Mouse (Mus musculus) myocyte (in vitro differentiated cells): Measurements from ENCODE around the gene Usp16.

Experiments used
- E2F4 ChIP-seq: IDR thresholded peaks from one replicate; pipeline ENCODE4 v1.6.1; 2011; ENCODE audit warnings: mild to moderate bottlenecking, control low read depth, moderate library complexity; ENCODE audit not compliant: insufficient read depth
- MAX ChIP-seq: IDR thresholded peaks from one replicate; pipeline ENCODE4 v1.6.1; 2011; ENCODE audit warnings: low read depth, mild to moderate bottlenecking, control low read depth
- MYOD1 ChIP-seq, 3 experiments: IDR thresholded peaks; one replicate each; pipeline ENCODE4 v1.6.1; 2011; ENCODE audit warnings: control low read depth in 2 of 3, low read depth in 2 of 3, mild to moderate bottlenecking in 2 of 3, moderate library complexity in 1 of 3; ENCODE audit not compliant: insufficient read length in 2 of 3, control insufficient read depth in 1 of 3
- MYOG ChIP-seq, 3 experiments: IDR thresholded peaks; one replicate each; pipeline ENCODE4 v1.6.1; 2011; ENCODE audit warnings: control low read depth in 2 of 3, low read depth in 2 of 3, mild to moderate bottlenecking in 2 of 3; ENCODE audit not compliant: insufficient read length in 2 of 3, control insufficient read depth in 1 of 3, insufficient read depth in 1 of 3
- POLR2A ChIP-seq: IDR thresholded peaks from one replicate; pipeline ENCODE4 v1.6.1; 2011; ENCODE audit warnings: low read depth, mild to moderate bottlenecking, control low read depth, moderate library complexity; ENCODE audit not compliant: insufficient read length
- POLR2AphosphoS2 ChIP-seq: IDR thresholded peaks from one replicate; pipeline ENCODE4 v1.6.1; 2011; ENCODE audit warnings: low read depth, control low read depth; ENCODE audit not compliant: insufficient read length
- SRF ChIP-seq: IDR thresholded peaks from one replicate; pipeline ENCODE4 v1.6.1; 2011; ENCODE audit warnings: low read depth; ENCODE audit not compliant: control insufficient read depth, insufficient read length
- TCF12 ChIP-seq: IDR thresholded peaks from one replicate; pipeline ENCODE4 v1.6.1; 2011; ENCODE audit warnings: mild to moderate bottlenecking, control low read depth; ENCODE audit not compliant: poor library complexity, insufficient read depth, severe bottlenecking
- TCF3 ChIP-seq: IDR thresholded peaks from one replicate; pipeline ENCODE4 v1.6.1; 2011; ENCODE audit warnings: low read depth, control low read depth; ENCODE audit not compliant: insufficient read length
- USF1 ChIP-seq: IDR thresholded peaks from one replicate; pipeline ENCODE4 v1.6.1; 2011; ENCODE audit warnings: low read depth, mild to moderate bottlenecking, control low read depth, moderate library complexity

DNA sequence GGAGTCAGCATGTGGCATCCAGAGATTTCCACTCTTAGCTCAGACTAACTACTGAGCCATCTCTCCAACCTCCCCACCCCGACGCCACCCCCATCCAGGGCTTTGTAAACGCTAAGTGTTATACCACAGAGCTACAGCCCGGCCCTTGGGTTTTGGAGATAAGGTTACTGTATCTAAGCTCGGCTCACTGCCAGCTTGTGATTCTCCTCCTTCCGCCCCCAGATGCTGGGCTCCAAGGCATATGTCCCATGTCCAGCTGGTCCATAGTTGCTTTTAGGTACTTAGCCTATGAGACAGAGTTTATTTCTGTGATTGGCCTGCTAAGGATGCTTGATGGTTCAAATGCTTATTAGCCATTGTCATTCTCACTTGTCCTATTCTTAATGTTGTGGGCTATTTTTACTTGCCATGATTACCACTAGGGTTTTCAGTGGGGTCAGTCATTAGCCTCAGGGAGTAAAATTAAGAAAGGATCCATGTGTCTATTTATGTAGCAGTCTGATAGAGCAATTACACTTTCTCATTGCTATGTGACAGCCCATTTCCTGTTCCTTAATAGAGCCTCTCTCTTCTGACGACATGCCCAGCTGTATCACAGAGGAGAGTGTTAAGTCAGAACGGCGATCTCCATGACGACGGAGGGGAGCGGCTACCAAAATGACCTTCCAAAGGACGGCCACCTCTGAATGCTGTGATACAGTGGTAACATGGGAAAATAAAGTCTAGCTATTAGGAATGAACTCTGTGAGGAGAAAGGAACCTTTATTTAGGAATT is 47.0 kb downstream of the Usp16 start:
- no peak for TF ChIP-seq POLR2A
- no peak for TF ChIP-seq E2F4
- no peak for TF ChIP-seq MAX
- TF ChIP-seq TCF3: no peak
- TF ChIP-seq TCF12: no peak
- TF ChIP-seq MYOG (IDR thresholded peaks at IDR 0.05; ENCODE audit: control insufficient read depth in 1 of 3, insufficient read depth in 1 of 3, insufficient read length in 2 of 3, low read depth in 2 of 3): no peak
- no peak for TF ChIP-seq SRF
- TF ChIP-seq MYOD1 (IDR thresholded peaks at IDR 0.05; ENCODE audit: control insufficient read depth in 1 of 3, insufficient read length in 2 of 3, low read depth in 2 of 3): no peak
- TF ChIP-seq USF1: no peak
- TF ChIP-seq POLR2AphosphoS2: no peak
